Mouse (Mus musculus) layer of hippocampus, postnatal 10 days (tissue): ENCODE data around the gene Klk1b5. TPM values are rescaled to one million over a fixed set of nuclear protein-coding genes. Genes with fewer than 3 reads are reported as not detected.
"Not testable (repeated sequence)": the region's sequence is repeated elsewhere in the genome, so short reads cannot be mapped to it uniquely, and the experiment has no call there.

Experiments used
- DNase-seq, 2 experiments: peaks; one replicate each; pipeline ENCODE4 v3.0.0; 2021; ENCODE audit warnings: low spot score in 2 of 2
- long read RNA-seq: library from polyadenylated mRNA; stranded (forward); transcript quantifications from one replicate; pipeline ENCODE4 v2.0.0, GENCODE M21; 2023
- total RNA-seq, 2 experiments: library from RNA; stranded (reverse); gene quantifications; 2 replicates each; pipeline ENCODE4 v1.2.3; 2021

The Klk1b5 gene
- total RNA-seq, result not detected
- long read RNA-seq, result 0 reads

DNA sequence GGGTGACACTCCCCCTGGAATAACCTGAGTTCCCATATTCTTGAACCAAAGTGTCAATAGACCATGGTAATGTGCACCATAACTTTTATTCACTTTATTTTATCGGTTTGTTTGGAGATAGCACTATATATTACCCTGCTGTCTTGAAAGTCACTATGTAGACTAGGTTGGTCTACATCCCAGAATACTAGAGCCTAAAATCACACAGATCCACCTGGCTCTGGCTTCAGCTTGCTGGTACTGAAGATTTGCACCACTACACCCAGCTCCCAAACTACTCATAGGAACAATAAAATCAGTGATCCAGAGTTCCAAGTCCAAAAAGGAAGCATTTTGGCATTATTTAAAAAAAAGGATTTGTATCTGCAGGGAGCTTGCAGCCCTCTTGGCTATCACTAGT is at the start of gene Klk1b5:
Klk1b5 (plus strand) TSS at position 301 of the 400 bp plus-strand sequence.
- DNase-seq, result no peak

DNA sequence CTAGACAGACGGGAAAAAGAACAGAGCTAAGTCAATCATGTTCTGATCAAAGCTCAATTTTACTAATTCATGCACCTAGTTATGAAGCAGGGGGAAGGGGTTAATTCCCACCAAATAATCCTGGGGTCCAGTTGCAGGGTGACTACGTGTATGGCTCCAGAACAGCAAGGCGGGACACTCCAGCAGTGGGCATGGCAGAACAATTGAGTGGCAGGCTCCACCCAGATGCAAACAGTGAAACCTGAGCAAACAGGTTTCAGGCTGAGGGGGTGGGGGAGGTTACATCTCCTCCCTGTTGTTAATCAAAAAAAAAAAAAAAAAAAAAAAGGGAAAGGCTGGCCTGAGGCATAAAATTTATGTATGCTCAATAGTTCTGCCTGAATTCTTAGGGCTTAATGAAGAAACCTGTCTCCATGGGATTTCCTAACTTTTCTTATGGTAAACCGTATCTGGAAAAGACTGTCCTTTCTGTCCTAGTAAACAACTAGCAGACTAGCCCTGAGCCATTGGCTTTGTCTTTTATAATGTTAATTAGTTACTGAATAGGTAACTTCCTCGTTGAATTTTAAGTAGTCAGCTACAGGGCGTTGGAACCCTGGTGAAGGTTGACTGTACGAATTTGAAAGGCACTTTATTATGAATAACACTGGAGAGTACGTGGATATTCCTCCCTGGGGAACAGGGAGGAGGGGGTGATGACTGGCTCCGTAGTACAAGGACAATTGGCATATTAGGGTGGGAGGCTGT is 36.3 kb upstream of the Klk1b5 start:
- DNase-seq, result no peak

DNA sequence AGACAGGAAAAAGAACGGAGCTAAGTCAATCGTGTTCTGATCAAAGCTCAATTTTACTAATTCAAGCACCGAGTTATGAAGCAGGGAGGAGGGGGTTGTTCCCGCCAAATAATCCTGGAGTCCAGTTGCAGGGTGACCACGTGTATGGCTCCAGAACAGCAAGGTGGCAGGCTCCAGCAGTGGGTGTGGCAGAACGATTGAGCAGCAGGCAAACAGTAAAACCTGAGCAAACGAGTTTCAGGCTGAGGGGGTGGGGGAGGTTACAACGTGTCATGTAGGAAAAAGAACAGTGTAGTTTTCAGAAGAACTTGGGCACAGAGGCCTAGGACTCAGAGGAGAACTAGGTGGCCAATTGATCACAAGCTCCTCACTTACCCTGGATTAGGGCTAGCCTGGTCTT is 29.2 kb upstream of the Klk1b5 start:
- DNase-seq, result not testable (repeated sequence)

DNA sequence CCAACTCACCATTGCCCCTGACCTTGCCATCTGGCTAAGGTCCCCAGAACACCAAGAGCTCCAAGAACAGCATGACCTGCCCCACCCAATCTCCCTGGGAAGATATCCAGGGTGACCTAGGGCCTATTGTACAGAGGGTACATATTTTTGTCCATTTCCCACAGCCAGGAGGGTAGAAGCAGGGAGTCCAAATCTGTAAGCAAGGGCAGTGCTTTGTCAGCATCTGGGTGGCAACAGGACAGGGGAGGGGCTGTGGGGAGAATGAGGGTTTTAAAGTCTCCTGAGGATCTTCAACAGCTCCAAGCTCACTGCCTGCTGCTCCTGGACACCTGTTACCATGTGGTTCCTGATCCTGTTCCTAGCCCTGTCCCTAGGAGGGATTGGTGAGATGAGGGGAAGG is 27.8 kb upstream of the Klk1b5 start, which contains the start of gene Klk1b24:
Klk1b24 (plus strand) TSS at position 301 of the 400 bp plus-strand sequence.
- DNase-seq, result not testable (repeated sequence)

DNA sequence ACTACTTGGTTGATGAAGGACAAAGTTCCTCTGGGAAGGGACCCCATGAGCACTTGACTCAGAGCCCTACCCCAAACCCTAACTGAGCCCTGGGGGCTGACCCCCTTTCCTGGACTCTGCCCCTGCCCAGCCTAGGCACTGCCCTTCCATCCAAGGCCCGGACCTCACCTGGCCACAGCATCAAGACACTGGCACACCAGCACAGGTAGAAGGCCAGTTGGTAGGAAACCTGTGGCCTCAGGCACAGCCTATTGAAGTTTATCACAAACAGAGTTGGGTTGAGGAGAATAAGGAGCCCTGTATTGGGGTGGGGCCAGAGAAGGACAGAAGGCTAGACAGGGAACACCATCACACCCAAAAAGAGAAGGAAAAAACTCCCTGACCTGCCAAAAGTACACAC is 22.3 kb upstream of the Klk1b5 start:
- not testable (repeated sequence) for DNase-seq

DNA sequence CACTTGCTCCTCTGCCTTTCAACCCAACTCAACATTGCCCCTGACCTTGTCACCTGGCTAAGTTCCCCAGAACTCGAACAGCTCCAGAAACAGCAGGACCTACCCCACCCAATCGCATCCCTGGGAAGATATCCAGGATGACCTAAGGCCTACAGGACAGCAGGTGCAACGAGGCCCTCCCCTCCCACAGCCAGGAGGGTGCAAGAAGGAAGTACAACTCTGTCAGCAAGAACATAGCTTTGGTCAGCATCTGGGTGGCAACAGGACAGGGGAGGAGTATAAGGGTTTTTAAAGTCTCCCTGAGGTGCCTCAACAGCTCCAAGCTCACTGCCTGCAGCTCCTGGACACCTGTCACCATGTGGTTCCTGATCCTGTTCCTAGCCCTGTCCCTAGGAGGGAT is 17.9 kb upstream of the Klk1b5 start, which contains the start of gene Klk1b3:
Klk1b3 (plus strand) TSS at position 301 of the 400 bp plus-strand sequence.
- DNase-seq, result no peak

DNA sequence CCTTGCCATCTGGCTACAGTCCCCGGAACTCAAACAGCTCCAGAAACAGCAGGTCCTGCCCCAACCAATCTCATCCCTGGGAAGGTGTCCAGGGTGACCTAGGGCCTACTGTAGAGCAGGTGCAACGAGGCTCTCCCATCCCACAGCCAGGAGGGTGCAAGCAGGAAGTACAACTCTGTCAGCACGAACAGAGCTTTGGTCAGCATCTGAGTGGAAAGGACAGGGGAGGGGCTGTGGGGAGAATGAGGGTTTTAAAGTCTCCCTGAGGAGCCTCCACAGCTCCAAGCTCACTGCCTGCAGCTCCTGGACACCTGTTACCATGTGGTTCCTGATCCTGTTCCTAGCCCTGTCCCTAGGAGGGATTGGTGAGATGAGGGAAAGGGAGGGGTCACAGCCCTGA is 8.6 kb upstream of the Klk1b5 start, which contains the start of gene Klk1b4:
Klk1b4 (plus strand) TSS at position 301 of the 400 bp plus-strand sequence.
- DNase-seq, result not testable (repeated sequence)

DNA sequence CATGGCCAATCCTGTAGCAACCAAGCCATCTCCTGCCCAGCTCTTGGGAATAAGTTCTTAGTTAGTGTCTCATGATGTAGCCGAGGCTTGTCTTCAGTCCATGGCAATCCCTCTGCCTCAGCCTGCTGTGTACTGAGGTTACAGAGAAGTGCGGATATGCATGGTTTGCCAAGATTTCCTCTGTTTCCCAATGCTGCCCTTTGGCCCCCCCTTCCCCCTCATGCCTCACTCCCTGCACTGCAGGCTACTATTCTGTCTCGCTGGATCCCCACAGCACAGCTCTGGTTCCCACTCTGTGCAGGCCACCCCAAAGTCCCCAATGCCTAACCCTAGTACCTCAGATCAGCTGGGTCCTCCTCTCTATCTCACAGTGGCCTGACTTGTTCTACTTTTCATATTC is 7.4 kb upstream of the Klk1b5 start:
- DNase-seq, result no peak

DNA sequence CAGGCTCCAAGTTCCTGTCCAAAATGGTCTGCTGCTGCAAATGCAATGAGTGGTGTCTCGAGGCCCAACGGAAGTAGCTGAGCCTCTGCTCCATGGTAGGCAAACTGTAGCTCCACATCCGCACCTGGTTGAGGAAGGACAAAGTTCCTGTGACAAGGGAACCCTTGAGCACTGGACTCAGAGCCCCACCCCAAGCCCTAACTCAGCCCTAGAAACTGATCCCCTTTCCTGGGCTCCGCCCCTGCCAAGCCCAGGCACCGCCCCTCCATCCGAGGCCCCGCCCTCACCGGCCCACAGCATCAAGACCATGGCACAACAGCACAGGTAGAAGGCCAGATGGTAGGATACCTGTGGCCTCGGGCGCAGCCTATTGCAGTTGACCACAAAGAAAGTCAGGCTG is 5.9 kb downstream of the Klk1b5 start:
- not testable (repeated sequence) for DNase-seq

DNA sequence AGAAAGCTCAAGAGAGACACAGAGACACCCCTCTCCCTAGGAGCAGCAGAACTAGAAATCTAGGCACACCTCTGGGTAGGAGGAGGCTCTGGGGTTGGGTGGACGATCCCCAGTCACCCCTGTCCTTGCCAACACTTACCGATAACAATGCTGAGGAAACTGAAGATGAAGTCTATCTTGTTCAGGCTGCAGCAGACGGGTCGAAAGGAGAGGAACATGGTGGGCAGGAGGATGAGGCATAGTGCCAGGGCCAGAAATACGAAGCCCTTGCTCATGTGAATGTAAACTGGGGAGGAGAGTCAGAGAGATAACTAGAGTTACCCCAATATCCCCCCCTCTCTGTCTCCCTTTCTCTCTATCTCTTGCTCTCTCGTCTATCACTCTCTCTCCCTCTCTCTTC is 6.6 kb downstream of the Klk1b5 start:
- not testable (repeated sequence) for DNase-seq

DNA sequence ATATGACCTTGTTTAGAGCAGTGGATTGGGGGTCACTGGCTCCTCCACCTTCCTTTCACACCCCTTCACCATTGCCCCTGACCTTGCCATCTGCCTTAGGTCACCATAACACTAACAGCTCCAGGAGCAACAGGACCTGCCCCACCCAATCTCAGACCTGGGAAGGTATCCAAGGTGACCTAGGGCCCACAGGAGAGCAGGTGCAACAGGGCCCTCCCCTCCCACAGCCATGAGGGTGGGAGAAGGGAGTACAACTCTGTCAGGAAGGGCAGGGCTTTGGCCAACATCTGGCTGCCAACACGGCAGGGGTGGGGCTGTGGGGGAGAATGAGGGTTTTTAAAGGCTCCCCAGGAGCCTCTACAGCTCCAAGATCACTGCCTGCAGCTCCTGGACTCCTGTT is 9.3 kb downstream of the Klk1b5 start, which contains the start of gene Klk1:
Klk1 (plus strand) TSS at position 285 of the 400 bp plus-strand sequence.
- no peak for DNase-seq

DNA sequence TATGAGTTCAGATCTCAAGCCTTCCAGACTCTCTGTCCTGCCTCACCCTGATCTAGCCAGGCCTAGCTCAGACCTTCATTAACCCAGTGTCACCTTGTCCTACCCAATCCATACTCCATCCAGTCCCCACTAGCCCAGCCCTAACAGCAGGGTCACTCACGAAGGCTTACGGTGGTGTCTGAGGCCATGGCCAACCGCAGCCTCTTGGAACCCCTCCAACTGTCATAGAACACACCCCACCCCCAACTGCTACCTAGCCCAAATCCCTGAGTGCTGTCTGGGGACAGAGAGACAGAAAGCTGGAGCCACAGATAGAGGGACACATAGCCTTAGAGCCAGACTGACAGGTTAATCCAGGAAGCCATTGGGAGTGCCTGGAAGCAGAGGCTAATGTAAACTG is 20.2 kb downstream of the Klk1b5 start, which contains the start of gene Gm36864:
Gm36864 (plus strand) TSS at position 269 of the 400 bp plus-strand sequence.
- no peak for DNase-seq

DNA sequence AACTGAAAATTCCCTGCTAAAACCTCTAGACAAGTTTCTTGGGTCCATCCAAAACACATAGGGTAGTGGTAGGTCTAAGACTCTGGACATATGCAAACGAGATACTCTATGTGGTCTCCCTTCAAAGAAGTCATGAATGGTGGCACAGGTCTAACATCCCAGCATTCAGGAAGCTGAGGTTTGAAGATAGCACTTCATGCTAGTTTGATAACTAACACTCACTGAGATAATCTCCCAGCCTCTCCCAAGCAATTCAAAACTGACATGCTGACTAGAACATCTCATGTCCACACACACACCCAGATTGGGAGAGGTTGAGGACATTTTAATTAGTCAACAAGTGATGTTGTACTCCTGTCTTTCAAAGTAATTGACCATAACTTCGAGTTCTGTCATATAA is 24.2 kb downstream of the Klk1b5 start:
- DNase-seq, result no peak

DNA sequence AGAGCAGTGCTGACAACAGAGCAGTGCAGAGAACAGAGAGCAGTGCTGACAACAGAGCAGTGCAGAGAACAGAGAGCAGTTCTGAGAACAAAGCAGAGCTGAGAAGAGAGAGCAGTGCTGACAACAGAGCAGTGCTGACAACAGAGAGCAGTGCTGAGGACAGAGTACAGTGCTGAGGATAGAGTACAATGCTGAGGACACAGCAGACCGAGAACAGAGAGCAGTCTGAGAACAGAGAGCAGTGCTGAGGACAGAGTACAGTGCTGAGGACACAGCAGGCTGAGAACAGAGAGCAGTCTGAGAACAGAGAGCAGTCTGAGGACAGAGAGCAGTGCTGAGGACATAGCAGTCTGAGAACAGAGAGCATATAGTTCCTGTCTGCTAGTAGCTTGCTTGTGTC is 25.0 kb downstream of the Klk1b5 start:
- no peak for DNase-seq

DNA sequence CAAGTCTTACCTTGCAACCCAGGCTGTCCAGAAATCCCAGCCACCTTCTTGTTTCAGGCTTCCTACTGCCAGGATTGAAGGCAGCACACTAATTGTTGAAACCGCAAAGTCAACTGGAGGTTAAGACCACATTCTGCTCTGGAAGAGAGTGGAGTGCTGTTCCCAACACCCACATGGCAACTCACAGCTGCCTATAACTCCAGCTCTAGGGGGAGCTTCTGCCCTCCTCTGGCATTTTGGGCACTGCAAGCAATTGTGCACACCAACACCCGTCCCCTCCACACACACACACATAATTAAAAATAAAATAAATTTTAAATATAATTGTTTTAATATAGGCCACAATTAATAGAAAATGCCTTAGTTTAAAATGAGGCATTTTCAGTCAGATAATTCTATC is 25.4 kb downstream of the Klk1b5 start:
- no peak for DNase-seq

DNA sequence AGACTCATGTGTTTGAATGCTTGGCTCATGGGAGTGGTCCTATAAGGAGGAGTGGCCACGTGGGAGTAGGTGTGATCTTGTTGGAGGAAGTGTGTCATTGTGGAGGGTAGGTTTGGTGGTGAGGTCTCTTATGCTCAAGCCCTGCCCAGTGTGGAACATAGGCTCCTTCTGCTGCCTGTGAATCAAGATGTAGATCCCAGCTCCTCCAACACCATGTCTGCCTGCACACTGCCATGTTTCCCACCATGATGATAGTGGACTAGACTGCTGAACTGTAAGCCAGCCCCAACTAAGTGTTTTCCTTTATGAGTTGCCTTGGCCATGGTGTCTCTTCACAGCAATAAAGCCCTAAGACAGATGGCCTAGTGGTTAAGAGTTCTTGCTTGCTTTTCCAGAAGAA is 28.3 kb downstream of the Klk1b5 start:
- DNase-seq, result no peak

DNA sequence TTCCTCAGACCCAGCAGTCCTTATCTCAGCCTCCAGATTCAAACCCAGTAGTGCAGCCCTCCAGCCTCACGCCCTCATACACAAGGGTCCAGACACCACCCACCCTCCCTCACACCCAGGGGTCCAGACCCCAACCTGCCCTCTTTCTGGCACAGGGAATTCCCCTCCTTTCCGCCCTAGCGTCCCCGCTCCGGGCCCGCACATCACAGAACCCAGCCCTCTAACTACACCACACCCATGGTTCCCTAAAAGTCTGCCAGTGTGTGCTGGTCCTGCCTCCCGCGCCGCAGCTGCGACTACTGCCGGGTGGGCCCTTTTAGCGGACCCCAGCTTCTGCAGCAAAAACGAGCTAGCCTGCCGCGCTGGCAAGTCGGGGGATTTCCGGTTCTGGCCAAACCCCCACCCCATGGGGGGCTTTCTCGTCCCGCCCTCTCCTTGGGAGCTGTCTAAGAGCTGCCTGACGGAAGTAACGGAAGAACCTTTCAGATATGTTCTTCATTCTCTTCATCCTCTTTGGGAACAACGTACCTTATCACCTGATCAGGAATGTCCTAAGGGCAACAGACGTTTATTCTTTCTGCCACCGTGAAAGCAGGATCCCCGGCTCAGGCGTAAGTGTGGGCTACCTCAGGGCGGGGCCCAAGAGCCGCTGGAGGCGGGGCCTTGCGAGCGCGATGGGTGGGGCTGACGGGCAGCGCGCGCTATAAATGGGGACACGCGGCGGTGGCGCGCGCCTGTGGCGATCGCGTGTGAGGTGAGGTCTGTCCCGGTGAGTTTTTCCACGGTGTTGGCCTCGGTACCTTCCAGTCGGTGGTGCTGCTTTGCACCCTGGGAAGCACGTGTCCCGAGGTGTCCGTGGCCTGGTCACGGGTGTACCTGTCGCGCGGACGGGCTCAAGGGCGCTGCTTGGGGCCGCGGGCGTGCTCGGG is 30.6 kb downstream of the Klk1b5 start, which contains the start of the genes 1700028J19Rik and 2410002F23Rik:
1700028J19Rik (minus strand) TSS at position 641 of the 929 bp plus-strand sequence.
2410002F23Rik (plus strand) TSS at position 668 of the 929 bp plus-strand sequence.
- DNase-seq, result peak; percentile 93 to 96

DNA sequence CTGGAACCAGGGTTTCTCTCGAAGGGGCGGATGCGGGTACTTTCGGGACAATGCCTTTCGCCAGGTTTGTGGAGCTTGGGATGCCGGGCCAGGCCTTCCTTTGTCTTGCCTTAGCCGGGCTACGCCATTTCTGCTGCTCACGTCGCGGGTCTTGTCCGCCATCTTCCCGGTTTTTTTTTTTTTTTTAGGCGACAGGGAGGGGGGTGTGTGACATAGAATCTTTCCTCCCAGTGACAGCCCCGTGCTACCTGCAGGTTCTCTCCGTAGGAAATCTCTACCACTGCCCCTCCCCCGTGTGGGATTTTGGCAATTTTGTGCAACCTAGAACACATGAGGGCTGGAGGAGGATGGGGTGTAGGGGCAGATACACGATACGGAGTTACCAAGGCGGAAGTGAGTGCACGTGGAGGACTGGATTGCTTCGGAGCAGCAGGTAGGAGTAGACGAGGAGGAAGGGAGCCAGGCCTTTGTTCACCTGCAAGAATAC is 31.3 kb downstream of the Klk1b5 start:
- DNase-seq, result peak in 1 of 2 experiments; percentile 63

DNA sequence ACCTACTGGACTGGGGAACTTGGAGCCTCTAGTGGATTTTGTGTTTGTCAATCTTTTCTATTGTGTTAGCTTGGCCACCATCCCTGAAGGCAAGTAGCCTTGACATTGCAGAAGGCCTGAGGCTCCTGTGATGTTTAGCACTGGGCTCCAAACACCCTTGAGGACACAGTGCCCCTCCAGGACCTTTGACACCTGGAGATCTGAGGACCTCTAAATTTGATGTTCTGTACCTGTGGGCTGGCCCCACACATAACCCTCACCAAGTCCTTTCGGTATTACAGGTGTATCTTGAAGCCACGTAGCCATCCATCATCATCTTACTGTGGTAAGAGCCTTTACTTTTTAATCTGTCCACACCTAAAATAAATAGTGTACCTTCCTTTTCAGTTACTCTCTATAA is 32.2 kb downstream of the Klk1b5 start:
- DNase-seq, result no peak

DNA sequence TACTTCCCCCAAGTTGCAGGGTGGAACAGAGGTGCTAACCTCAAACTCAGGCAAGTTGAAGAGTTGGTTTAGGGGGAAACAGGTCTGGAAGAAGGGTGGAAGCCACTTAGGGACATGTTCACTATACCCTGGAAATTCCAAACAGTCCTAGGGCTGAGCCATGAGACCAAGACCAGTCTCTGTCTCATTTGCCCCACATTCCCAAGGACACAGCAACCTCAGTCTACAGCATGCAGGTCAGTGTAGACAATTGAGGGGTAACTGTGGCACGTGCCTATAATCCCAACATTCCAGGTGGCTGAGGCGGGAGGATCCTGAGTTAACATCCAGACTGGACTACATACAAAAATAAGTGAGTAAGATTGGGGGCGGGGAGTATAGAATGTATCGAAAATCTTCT is 33.5 kb downstream of the Klk1b5 start:
- no peak for DNase-seq

DNA sequence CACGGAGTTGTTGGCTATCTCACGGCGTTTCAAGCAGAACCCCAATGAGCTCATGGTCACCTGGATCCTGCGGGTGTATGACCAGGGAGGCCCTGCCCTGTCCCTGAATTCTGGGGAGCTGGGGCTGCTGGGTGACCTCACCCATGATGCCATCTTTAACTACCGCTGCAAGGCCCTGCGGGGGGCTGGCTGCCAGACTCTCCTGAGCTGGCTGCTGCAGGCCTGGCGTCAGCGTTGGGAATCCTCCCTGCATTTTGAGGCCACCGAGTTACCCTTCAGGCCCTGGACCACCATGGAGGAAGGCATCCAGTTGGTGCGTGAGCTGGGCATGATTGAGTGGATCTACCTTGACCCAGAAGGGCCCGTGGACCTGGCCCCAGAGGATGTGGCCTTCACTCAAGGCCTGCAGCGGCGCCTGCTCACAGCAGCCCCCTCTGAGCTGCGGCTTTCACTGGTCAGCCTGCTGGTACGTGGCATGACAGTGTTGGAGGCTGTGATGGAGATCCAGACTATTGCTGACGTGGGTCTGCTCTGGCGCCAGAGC is 35.1 kb downstream of the Klk1b5 start:
- DNase-seq, result not testable (repeated sequence)
